Mouse (Mus musculus): Measurements from ENCODE around the gene Tpi1. TPM values are rescaled to one million over a fixed set of nuclear protein-coding genes. Genes with fewer than 3 reads are reported as not detected.

Tpi1 gene
- 100 to 1,000 TPM; 685 to 811 TPM for total RNA-seq (2021)

GRCm38 (mm10) chr6:124813933-124814332 is at the start of gene Tpi1:
Gene Tpi1, minus strand, starts transcription at chr6:124814296.
- DNase-seq (ENCODE audit: extremely low spot score in 1 of 2, low spot score in 1 of 2) = peak; percentile 78 to 79

GRCm38 (mm10) chr6:124863125-124863657 is 49.1 kb upstream of the Tpi1 start:
- DNase-seq (ENCODE audit: extremely low spot score in 1 of 2, low spot score in 1 of 2) = peak in 1 of 2 experiments; percentile 33

DNA sequence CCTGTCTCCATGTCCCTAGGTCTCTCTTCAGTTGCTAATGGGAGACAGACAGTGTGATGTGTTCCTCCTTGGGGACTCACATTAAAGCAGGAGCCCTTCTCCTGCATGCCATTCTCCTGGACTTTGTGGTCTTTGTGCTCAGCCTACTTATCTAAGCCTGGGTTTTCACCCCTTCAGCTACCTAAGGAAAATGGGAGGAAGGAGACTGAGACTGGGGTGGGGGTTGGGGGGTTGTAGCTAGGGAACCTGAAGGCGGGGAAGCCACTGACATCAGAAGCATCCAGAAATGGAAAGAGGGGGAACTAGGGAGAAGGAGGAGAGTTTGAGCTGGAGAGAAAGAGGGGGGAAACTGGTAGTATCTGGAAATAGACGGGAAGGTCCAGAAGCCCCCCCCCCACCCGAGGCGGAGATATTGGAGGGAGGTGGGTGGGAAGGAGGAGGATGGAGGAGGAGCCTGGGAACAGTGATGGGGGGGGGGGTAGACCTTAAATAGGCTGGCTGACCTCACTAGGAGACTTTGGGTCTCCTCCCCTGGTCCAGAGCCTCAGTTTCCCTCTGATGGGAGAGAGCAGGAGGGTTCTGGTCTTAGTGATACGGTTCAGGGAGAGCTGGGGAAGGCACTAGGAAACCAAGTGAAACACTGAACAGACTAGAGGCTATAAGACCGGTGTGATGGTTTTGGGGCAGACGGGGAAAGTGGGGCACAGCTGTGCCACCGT is 48.5 kb upstream of the Tpi1 start:
- no peak for DNase-seq (ENCODE audit: extremely low spot score in 1 of 2, low spot score in 1 of 2)

- DNase-seq (ENCODE audit: extremely low spot score in 1 of 2, low spot score in 1 of 2) = no peak
Observed at GRCm38 (mm10) chr6:124861802-124862201, 47.7 kb upstream of the Tpi1 start.

GRCm38 (mm10) chr6:124861266-124861665 is 47.2 kb upstream of the Tpi1 start:
- DNase-seq (ENCODE audit: extremely low spot score in 1 of 2, low spot score in 1 of 2) = no peak

DNA sequence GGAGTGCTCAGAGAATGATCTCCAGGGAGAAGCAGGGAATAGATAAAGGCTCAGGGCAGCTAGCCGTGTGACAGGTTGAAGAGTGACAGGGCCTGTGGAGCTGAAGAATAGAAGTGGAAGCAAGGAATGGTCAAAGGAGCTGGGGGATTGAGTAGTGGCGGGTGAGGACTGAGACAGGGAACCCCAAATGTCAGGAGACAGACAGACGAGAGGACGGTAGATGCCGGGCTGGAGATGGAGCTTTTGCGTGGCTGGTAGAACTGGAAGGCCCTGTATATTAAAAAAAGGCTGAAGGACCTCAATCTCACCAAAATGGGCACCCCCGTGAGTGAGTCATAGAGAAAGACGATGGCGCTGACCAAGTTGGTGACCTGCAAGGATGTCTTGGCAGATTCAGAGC is 46.4 kb upstream of the Tpi1 start:
- no peak for DNase-seq (ENCODE audit: extremely low spot score in 1 of 2, low spot score in 1 of 2)

DNA sequence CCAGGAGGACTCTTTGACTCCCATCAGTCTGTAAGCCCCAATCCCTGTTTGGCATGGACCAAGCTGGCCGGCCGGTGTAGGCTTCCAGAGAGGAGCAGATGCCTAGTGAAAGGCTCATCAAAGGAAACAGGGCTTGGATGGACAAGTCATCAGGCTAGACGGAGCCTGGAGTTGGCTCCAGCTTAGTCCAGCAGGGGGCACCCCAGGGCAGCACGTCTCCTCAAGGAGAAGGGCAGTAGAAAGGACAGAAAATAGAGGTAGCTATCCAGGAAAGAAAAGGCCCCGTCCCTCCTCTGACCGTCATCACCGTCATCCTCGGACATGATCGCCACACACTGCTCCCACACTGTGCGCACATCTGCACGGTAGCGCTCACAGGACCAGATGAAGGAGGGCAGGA is 45.6 kb upstream of the Tpi1 start:
- peak; percentile 83 to 96 for DNase-seq (ENCODE audit: extremely low spot score in 1 of 2, low spot score in 1 of 2)

- no peak for DNase-seq (ENCODE audit: extremely low spot score in 1 of 2, low spot score in 1 of 2)
Observed at GRCm38 (mm10) chr6:124858561-124859318, 44.6 kb upstream of the Tpi1 start.

DNA sequence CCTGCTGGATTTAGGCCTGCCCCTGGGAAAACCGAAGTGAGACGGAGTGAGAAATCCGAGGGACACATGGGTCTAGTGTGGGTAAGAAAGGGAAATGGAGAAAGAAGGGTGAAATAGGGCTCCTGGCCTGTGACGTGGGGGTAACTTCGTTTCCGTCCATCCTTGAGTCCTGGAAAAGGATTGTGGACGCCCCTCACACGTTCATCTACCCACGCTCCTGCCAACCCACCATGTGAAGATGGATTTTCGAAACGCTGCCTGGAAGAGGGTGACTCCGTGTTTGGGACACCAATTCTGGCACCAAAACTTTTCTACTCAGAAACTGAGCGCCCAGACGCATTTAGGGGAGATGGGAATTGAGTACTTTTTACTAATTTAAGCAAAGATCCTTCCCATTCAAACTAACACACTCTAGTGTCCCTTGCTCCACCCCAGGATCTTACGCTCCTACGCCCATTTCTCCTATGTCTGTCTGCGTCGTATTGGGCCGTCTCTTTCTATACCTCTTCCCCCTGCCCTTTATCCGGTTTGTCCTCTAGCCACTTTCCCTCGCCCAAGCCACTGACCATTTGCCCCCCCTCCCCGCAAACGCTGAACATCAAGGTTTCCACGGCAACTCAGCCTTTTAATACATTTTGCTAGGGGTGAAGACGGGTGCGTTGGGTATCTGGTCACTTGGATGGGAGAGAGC is 43.9 kb upstream of the Tpi1 start:
- DNase-seq (ENCODE audit: extremely low spot score in 1 of 2, low spot score in 1 of 2) = no peak

GRCm38 (mm10) chr6:124856916-124857839 is 43.1 kb upstream of the Tpi1 start, which contains the start of gene P3h3:
Gene P3h3, minus strand, starts transcription at chr6:124857752.
- peak; percentile 74 to 78 for DNase-seq (ENCODE audit: extremely low spot score in 1 of 2, low spot score in 1 of 2)

- no peak for DNase-seq (ENCODE audit: extremely low spot score in 1 of 2, low spot score in 1 of 2)
Observed at GRCm38 (mm10) chr6:124856321-124856720, 42.2 kb upstream of the Tpi1 start.

GRCm38 (mm10) chr6:124854647-124855046 is 40.6 kb upstream of the Tpi1 start:
- DNase-seq (ENCODE audit: extremely low spot score in 1 of 2, low spot score in 1 of 2) = no peak

GRCm38 (mm10) chr6:124850535-124850934 is 36.4 kb upstream of the Tpi1 start:
- no peak for DNase-seq (ENCODE audit: extremely low spot score in 1 of 2, low spot score in 1 of 2)

GRCm38 (mm10) chr6:124847305-124847704 is 33.2 kb upstream of the Tpi1 start:
- DNase-seq (ENCODE audit: extremely low spot score in 1 of 2, low spot score in 1 of 2) = peak; percentile 97 to 100

DNA sequence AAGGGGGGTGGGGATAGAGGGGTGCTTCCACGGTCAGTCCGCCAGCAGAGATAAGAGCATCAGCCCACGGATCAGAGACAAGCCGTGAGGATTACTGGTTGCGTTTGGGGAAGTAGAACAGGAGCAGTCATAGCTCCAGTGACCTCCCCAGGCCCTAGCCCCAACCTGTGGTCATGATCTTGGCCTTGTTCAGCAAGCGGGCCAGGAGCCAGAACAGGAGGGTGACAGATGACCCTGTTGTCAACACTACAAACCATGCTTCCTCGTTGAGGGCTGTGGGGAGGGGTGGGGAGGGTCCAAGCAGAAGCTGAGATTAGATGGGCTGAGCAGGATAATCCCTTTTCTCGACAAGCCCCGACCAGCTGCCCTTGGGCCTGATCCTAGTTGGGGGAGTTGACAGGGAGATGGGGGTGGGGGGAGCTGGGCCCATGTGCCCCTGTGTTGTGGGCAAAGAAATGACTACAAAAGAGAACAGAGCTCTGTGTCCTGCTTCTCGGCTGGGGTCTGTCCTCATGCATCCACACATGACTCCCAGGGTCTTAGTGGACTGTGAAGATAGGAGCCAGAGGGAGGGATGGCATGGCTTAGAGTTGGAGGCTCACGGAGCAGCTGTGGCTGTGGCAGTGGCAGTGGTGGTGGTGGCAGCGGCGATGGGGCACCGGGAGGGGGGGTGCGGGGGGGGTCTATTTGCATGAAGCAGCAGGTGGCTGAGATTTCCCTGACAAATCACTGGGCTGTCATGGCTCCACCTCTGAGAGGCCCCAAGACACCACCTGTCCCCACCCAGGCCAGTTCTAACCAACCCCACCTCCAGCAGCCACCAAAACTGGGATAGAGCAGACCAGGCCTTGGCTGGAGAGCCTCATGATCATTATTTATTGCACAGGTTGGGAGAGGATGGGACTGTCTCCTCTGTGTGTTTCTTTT is 26.4 kb upstream of the Tpi1 start, which contains the start of gene Gnb3:
TSS of gene Gnb3 (minus strand) at position 35 of the 927 bp plus-strand sequence.
- no peak for DNase-seq (ENCODE audit: extremely low spot score in 1 of 2, low spot score in 1 of 2)

DNA sequence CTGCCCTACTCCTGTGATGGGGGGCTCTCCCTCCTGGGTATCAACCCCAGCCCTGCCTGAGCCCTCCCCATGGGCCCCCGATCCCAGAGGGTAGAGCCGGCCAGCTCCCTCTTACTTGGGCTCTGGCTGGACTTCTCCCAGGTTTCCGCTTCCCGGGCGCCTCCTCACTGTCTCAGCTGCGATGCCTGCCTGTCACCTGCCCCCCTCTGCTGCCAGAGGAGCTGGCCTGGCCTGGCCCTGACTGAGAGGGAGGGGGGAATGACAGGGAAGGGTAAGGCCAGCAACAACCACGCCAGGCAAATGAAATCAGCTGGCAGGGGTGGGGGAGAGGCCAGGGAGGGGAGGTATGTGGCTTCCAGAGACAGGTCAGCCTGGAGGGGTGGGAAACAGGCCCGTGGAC is 25.7 kb upstream of the Tpi1 start:
- DNase-seq (ENCODE audit: extremely low spot score in 1 of 2, low spot score in 1 of 2) = no peak

DNA sequence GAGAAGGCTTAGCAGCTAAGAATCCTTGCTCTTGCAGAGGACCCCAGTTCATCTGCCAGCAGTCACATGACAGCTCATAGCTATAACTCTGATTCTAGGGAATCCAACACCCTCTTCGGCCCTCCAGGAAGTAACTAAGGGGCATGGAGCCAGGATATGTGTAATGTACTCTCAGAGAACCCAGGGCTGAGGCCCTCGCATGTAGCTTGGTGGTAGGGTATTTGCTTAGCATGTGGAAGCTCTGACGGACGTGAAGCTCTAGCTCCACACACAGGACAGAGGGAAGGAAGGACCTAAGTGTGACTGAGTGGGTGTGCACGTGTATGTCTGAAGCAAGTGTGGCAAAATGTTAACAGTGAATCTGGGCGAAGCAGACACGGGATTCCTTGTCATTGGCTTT is 22.3 kb upstream of the Tpi1 start:
- no peak for DNase-seq (ENCODE audit: extremely low spot score in 1 of 2, low spot score in 1 of 2)

DNA sequence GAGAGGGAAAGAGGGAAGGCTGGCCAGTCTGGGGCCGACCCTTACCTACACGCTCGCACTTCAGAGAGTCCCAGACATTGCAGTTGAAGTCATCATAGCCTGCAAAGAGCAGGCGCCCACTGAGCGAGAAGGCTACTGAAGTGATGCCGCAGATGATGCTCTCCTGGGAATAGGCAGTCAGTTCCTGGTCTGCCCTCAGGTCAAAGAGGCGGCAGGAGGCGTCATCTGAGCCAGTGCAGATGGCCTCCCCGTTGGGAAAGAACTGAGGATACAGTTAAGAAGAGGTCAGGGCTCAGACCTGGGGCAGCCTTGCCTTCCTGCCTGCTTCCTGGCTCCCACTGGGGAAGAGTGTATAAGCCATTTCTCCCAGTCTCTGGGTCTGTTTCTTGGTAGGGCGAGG is 21.4 kb upstream of the Tpi1 start:
- DNase-seq (ENCODE audit: extremely low spot score in 1 of 2, low spot score in 1 of 2) = no peak
